Mouse (Mus musculus) urinary bladder, adult 2 months (tissue): ENCODE results near the gene Wdr6. TPM values are rescaled to one million over a fixed set of nuclear protein-coding genes. Genes with fewer than 3 reads are reported as not detected.
"Not testable (repeated sequence)": the region's sequence is repeated elsewhere in the genome, so short reads cannot be mapped to it uniquely, and the experiment has no call there.

Experiments
- DNase-seq: peaks from one replicate; pipeline ENCODE4 v3.0.0; 2022; ENCODE audit warnings: low spot score
- polyA plus RNA-seq: library from polyadenylated mRNA; depleted of rRNA; stranded (reverse); fragments of >200 nt; gene quantifications from 2 replicates; pipeline ENCODE4 v1.2.3, GENCODE M21; 2012; rRNA removed

The Wdr6 gene
- 48.9 and 59.1 TPM in 2 replicates for polyA plus RNA-seq

DNA sequence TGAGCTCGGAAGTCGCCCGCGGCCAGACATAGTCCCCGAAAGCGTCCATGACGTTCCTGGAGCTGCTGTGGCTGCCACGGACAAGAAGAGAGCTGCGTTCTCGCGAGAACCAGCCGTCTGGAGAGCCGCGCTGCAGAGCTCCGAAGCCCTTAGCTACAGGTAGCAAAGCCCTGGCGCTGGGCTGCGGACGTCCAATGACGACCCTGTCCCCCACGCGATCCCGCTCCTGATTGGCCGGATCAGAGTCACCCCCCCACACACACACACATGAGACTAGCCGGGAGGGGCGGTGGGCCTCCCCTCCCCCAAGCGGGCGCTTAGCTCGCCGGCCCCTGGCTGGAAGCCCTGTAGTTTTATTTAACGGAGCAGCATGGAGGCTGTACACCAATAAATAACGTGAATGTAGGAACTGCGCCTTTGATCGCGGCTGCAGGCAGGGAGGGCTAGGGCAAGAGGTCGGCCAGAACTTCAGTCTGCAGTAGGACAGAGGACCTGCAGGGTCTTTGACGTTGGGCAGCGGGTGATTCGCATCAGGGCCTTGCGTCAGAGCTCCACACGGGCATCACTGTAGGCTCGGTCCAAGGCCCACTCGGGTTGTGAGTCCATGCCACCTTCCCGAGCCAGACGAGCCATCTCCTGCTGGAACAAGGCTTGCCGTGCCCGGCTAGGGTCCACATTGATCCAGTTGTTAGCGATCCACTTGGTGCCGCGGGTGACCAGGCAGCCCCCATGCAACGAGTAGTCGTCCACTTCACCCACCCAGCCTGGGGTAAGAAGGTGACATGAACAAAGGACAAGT, at the start of gene Wdr6:
TSS of gene Wdr6 (minus strand) at position 195 of the 799 bp plus-strand sequence.
- DNase-seq, result peak; percentile 77

GRCm38 (mm10) chr9:108628141-108628540, 49.6 kb upstream of the Wdr6 start:
- no peak for DNase-seq

- no peak for DNase-seq
These were observed 48.0 kb upstream of the Wdr6 start for GRCm38 (mm10) chr9:108626498-108626897.

DNA sequence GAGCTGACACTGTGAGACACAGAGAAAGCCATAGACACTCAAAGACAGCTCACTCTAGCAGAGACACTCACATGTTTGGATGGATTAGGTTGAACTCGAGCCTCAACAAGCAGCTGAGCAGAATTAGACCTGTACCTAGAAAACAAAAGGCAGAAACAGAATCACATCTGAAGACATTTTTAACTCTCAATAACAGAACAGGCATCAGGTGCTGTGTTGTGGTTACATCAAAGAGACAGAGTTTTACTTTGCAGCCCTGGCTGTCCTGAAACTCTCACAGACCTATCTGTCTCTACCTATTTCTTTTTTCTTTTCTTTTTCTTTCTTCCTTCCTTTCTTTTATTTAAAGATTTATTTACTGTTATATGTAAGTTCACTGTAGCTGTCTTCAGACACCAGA, 38.8 kb upstream of the Wdr6 start:
- DNase-seq, result no peak

GRCm38 (mm10) chr9:108611488-108611887, 32.9 kb upstream of the Wdr6 start:
- DNase-seq, result no peak

DNA sequence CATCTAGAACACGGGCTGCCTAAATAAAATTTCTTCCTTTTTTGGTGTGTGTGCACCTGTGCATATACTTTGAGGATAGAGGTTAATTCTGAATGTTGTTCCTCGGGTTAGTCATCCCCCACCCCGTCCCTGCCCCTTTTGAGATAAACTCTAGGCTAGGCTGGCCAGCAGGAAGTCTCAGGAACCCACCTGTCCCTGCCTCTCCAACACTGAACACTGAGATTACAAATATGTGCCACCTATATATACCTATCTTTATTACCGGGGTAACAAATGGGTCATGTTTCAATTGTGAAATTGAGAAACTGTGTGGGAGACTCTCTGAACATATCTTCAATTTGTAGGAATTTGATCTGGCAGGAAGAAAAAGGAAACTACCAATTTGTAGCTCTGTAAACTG, 30.4 kb upstream of the Wdr6 start:
- no peak for DNase-seq

DNA sequence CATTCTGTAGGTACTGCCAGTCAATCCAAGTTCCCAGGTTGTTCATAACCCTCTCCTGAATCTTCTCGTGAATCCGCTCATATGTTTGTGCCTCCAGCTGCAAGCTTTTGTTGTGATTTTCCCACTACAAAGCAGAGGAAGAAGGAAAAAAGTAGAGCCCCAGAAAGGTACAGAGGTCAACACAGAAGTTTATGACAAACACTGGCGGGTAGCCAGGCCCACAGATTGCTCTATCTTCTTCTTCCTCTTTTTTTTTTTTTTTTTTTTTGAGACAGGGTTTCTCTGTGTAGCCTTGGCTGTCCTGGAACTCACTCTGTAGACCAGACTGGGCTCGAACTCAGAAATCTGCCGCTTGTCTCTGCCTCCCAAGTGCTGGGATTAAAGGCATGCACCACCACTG, 29.4 kb upstream of the Wdr6 start:
- DNase-seq, result not testable (repeated sequence)

DNA sequence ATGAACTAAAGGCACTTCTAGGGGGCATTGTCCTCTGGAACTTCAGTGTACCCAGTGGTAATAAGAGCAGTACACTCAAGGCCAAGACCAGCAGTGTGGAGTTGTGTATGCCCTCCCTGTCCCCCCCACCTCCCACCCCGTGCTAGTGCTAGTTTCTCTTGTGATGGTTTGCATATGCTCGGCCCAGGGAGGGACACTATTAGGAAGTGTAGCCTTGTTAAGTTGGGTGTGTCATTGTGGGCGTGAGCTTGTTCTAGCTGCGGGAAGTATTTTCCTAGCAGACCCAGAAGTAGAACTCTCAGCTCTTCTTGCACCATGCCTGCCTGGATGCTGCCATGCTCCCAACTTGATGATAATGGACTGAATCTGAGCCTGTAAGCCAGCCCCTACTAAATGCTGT, 23.4 kb upstream of the Wdr6 start:
- DNase-seq, result no peak

DNA sequence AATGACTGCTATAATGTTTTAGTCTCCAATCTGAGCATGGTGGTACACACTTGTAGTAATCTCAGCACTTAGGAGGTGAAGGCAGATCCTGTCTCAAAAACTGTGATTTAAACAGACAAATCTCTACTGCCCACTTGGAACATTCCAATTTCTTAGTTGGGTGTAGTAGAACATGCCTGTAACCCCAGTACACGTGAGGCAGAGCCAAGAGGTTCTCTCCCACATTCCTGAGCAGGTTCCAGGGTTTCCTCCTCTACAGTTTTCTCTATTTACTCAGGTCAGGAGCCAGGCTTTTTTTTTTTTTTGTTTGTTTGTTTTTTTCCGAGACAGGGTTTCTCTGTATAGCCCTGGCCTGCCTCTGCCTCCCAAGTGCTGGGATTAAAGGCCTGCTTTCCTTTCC, 21.5 kb upstream of the Wdr6 start:
- DNase-seq, result no peak

DNA sequence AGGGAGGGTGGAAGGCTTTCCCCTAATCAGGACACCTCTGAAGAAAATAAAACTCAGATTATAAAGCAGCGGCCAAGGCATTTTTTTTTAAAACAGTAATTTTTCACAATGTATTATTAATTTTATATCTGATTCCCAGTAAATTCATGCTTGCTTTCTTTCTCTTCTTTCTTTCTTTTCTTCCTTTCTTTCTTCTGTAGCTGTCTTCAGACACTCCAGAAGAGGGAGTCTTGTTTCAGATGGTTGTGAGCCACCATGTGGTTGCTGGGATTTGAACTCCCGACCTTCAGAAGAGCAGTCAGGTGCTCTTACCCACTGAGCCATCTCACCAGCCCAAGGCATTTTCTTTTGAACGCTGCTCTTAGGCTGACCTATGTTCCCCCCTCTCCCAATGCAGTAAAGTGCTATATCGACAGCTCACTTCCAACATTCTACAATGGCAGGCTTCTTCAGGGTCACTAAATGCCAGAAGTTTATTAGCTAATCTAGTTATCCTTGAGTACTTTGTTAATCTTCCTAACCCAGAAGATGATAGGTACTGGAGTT, 20.6 kb upstream of the Wdr6 start:
- no peak for DNase-seq

DNA sequence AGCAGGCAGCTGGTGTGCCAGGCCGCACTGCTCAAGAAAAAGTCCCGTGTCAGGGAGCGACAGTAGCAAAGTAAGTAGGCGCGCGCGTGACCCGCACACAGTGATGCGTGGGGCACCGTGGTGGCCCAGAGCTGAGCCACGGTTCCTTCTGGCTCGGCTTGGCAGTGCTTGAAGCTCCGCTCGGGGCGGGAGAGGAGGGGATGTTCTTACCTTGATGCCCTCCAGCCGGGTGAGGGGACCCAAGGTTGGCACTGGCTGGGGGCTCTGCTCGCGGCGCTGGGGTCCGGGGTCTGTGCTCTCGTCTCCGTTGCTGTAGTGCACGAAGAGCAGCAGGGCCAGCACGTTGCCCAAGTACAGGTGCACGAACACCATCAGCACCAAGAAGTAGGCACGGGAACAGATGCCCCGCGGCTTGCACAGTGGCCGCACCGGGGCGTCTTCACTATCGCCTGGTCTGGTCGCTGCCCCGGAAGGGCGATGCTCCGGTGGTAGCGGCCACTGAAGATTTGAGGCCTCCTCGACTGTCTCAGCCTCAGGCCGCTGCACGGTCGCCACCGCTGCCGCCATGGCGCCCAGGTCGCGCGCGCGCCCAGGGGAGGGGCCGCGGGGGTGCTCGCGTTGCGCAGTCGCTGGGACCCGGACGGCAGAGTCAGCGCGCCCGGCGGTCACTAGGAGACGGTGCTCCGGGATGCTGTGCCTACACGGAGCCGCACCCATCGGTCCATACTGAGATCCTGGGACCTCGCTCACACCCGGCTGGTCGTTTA, 18.6 kb upstream of the Wdr6 start, which contains the start of gene P4htm:
TSS of gene P4htm (minus strand) at position 670 of the 767 bp plus-strand sequence.
- DNase-seq, result peak; percentile 60

- no peak for DNase-seq
These were observed 15.8 kb upstream of the Wdr6 start for GRCm38 (mm10) chr9:108594354-108594753.

DNA sequence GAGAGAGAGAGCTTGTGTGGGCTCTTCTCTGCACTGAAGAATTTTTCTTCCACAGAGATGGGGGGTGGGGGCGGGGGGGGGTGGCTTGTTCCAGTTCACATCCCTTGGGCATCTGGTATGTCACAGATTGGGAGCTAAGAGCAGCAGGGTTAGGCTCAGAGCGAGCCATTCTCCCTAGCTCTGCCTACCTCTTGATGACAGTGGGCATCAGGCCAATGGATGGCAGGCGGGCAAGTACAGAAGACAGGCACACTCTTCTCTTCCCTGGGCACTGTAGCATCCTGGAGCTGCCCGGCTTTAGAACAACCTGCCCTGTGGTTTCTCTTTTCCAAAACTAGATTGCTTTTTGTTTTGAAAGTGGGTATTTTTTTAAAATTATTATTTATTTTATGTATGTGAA, 12.9 kb upstream of the Wdr6 start:
- no peak for DNase-seq

DNA sequence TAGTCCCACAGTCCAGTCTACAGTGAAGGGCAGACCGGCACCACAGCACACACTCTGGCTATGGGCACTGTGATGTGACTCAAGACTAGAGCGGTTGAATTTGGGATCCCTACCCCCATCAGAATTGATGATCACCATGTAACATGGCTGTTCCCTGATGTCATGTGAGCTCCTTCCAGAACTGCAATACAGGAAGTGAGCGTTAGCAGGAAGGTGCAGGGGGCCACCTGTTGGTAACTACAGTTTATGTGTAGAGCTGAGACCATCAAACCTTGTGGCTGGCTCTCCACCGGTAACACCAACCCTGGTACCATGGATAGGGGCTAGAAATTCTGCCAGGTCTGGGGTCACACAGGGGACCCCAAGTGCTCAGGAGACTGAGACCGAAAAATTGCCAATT, 10.7 kb upstream of the Wdr6 start:
- DNase-seq, result no peak

GRCm38 (mm10) chr9:108587571-108588180, 9.1 kb upstream of the Wdr6 start:
- DNase-seq, result no peak

GRCm38 (mm10) chr9:108579344-108579690, 778 bp upstream of the Wdr6 start:
- DNase-seq, result no peak

DNA sequence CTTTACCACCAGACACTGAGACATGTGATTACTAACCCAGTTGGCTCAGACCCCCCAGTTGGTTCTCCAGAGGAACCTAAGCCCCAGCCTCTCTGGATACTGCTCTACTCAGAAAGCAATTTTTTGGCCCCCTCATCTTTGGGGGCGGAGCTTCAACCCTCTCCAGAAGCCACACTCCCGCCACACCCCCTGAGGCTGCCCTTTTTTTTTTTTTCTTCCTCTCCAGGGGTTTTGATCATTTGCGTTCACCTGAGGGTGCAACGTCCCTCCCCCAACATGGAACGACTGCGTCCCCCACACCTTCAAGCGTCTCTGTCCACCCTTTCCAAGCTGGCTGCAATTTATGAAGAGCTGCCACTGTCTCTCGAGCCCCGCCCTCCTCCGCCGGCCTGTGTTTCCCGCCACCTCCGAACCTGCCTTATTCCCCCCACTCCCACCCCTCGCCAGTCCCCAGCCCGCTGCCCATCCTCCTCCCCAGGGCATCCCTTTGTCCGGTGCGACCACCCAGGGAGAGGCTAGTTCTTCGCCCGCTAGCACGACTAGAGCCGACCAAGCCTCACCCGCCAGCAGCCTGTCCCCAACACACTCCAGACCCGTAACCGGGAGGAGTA, 500 bp downstream of the Wdr6 start:
- DNase-seq, result no peak

- DNase-seq, result no peak
These were observed 1.5 kb downstream of the Wdr6 start for GRCm38 (mm10) chr9:108577025-108577424.

DNA sequence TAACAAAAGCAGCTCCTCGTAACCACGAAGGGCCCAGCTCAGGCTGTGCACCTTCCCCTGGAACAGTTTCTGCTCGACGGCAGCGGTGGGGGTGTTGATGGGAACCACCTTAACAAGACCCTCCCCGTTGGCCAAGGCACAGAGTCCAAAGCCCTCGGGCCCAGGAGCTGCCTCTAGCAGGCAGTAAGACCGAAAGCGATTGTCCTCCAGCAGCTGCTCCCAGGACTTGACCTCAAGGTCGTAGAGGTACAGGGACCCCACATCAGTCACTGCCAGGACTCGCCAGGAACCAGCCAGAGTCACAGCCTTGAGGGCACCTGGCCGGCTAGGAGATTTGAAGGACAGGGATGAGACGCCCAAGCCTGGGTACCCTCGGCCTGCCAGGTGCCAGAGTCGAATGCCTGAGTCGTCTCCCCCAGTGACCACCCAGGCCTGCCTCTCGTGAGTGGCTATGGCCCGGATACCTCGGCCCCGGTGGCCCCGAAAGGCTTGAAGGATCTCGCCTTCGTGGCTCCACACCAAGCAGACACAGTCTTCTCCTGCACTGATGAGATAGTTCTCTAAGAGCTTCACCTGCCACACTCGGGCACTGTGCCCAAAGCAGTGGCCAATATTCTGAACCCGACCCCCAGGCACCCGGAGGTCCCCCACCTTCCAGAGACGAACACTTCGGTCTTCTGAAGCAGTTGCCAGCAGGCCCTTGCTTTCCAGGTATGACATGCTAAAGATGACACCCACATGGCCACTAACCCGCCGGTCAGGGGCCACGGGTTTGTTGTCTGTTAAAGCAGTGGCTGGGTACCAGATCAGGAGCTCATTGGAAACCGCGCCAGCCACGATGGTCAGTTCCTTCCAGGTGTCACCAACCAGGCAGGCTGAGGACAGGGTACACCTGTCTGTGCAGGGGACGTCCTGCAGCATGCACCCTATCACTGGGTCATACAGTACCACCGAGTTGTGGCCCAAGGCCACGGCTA, 2.9 kb downstream of the Wdr6 start:
- no peak for DNase-seq

GRCm38 (mm10) chr9:108574921-108575320, 3.6 kb downstream of the Wdr6 start:
- DNase-seq, result no peak
